Mouse (Mus musculus): ENCODE measurements around the gene Rin3. TPM values are rescaled to one million over a fixed set of nuclear protein-coding genes. Genes with fewer than 3 reads are reported as not detected.

Gene Rin3
- polyA plus RNA-seq, 1 experiment from 2014 or later: 3.5 TPM

DNA sequence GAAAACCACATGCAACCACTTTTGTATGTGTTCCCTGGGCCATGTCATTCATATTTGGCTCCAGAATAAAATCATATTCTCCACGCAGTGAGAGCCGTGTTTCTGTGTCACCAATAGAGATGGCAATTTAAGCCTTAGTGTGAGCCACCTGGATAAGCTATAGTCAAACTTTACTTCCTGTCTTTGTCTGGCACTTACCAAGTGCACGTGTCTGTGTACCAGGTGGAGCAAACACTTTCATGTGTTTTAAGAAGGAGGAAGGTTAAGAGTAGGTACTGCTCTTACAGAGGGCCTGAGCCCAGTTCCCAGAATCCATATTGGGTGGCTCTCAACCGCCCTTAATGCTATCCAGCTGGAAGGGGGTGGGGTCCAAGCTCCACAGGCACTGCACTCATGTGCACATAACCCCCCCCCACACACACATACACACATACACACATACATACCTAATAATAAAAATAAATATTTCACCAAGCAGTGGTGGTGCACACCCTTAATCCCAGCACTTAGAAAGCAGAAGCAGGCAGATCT is 142.3 kb downstream of the Rin3 start:
- no peak overlapping the region for H3K4me3 ChIP-seq (ENCODE audit: low read depth, low read length)
- DNase-seq (ENCODE audit: low spot score): peak; percentile 28
- H3K27ac ChIP-seq (replicated peaks; ENCODE audit: low read depth, low read length): no peak overlapping the region
- H3K9me3 ChIP-seq (replicated peaks; ENCODE audit: control insufficient read depth, low read length): no peaks in the 10 kb centered on the region
- no peaks in the 10 kb centered on the region for H3K27me3 ChIP-seq (ENCODE audit: control insufficient read depth, insufficient read depth, low read length)
- H3K36me3 ChIP-seq (replicated peaks; ENCODE audit: control insufficient read depth, insufficient read depth, low read depth, low read length): no peaks in the 10 kb centered on the region
- 0 out of 2 replicates have a peak, but pooled peaks have one; percentile 72 for ATAC-seq (replicated peaks; ENCODE audit: insufficient number of reproducible peaks, low FRiP score, low TSS enrichment, low read depth)
- H3K4me2 ChIP-seq (ENCODE audit: low read depth, low read length): no peak overlapping the region
- no peaks in the 10 kb centered on the region for H3K4me1 ChIP-seq (ENCODE audit: control insufficient read depth, insufficient read depth, low read length)
- 72% methylated on average over 4 of the region's 4 CpGs for WGBS
- H3K9ac ChIP-seq (replicated peaks; ENCODE audit: low read length): no peak overlapping the region

DNA sequence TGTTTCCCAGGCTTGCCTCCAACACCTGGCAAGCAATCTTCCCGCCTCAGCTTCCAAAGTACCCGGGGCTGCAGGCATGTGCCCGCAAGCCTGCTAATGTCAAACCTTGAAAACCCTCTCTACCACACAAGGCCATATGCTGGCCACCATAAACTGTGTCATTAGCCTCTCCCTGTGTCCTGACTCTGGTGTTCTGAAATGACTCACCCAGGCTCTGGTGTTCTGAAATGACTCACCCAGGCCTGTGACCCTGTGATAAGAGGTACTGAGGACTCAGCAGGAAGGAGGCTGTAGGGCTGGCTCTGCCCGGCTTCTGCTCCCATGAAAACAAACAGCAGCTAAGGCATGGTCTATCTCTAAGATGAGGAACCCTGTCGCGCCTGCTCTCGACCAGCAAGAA is 143.4 kb downstream of the Rin3 start:
- H3K9ac ChIP-seq (replicated peaks; ENCODE audit: low read length): no peak overlapping the region
- no peaks in the 10 kb centered on the region for H3K36me3 ChIP-seq (replicated peaks; ENCODE audit: control insufficient read depth, insufficient read depth, low read depth, low read length)
- H3K27ac ChIP-seq (replicated peaks; ENCODE audit: low read depth, low read length): no peak overlapping the region
- DNase-seq (ENCODE audit: low spot score) (no peak), ATAC-seq (replicated peaks; ENCODE audit: insufficient number of reproducible peaks, low FRiP score, low TSS enrichment, low read depth) (no peak)
- no peak overlapping the region for H3K4me3 ChIP-seq (ENCODE audit: low read depth, low read length)
- H3K4me2 ChIP-seq (ENCODE audit: low read depth, low read length): no peak overlapping the region
- H3K4me1 ChIP-seq (ENCODE audit: control insufficient read depth, insufficient read depth, low read length): no peaks in the 10 kb centered on the region
- H3K9me3 ChIP-seq (replicated peaks; ENCODE audit: control insufficient read depth, low read length): no peaks in the 10 kb centered on the region
- 93% methylated on average over 7 of the region's 7 CpGs for whole genome bisulfite sequencing
- no peaks in the 10 kb centered on the region for H3K27me3 ChIP-seq (ENCODE audit: control insufficient read depth, insufficient read depth, low read length)

DNA sequence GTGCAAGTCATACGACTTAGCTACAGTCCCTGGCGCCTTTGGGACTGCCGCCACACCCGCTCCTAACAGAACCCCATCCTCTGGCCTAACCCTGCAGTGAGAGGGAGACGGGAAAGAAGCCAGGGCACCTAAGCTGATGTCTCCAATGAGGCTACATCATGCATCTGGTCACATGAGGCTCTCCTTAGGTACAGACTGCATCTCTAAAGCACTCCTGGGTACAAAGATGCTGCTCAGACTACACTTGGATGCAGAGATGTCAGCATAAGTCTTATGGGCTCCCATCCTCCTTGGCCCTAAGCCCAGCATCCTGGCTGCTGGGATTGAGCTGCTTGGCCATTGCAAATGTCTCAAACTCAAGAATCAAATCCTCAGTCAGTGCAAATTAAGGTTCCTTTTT is 146.8 kb downstream of the Rin3 start:
- 89% methylated on average over 5 of the region's 5 CpGs for WGBS
- no peak overlapping the region for H3K27ac ChIP-seq (replicated peaks; ENCODE audit: low read depth, low read length)
- no peaks in the 10 kb centered on the region for H3K9me3 ChIP-seq (replicated peaks; ENCODE audit: control insufficient read depth, low read length)
- ATAC-seq (replicated peaks; ENCODE audit: insufficient number of reproducible peaks, low FRiP score, low TSS enrichment, low read depth): no peak
- no peaks in the 10 kb centered on the region for H3K36me3 ChIP-seq (replicated peaks; ENCODE audit: control insufficient read depth, insufficient read depth, low read depth, low read length)
- no peak overlapping the region for H3K4me3 ChIP-seq (ENCODE audit: low read depth, low read length)
- no peak for DNase-seq (ENCODE audit: low spot score)
- no peak overlapping the region for H3K4me2 ChIP-seq (ENCODE audit: low read depth, low read length)
- H3K4me1 ChIP-seq (ENCODE audit: control insufficient read depth, insufficient read depth, low read length): no peaks in the 10 kb centered on the region
- H3K27me3 ChIP-seq (ENCODE audit: control insufficient read depth, insufficient read depth, low read length): no peaks in the 10 kb centered on the region
- H3K9ac ChIP-seq (replicated peaks; ENCODE audit: low read length): no peak overlapping the region

DNA sequence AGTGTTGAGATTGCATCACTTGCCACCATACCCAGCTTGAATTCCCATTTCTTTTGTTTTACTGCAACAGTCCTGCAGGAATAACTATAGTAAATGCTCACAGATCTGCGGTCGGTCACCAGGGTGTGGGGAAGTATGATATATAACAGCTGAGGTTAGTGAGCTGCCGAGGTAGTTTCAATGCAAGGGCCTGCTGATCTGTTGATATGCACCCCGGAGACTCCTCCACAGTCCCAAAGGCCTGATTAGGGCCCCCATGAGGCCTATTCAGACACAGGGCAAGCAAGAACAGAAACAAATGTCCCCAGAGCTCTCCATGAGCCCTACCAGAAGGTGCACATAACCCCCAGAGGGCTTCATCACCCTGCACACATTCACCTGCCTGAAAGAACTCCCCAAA is 147.4 kb downstream of the Rin3 start:
- H3K36me3 ChIP-seq (replicated peaks; ENCODE audit: control insufficient read depth, insufficient read depth, low read depth, low read length): no peaks in the 10 kb centered on the region
- ATAC-seq (replicated peaks; ENCODE audit: insufficient number of reproducible peaks, low FRiP score, low TSS enrichment, low read depth) (no peak), DNase-seq (ENCODE audit: low spot score) (no peak)
- H3K27me3 ChIP-seq (ENCODE audit: control insufficient read depth, insufficient read depth, low read length): no peaks in the 10 kb centered on the region
- 82% methylated on average over 4 of the region's 4 CpGs for WGBS
- no peak overlapping the region for H3K27ac ChIP-seq (replicated peaks; ENCODE audit: low read depth, low read length)
- H3K9ac ChIP-seq (replicated peaks; ENCODE audit: low read length): no peak overlapping the region
- H3K4me2 ChIP-seq (ENCODE audit: low read depth, low read length): no peak overlapping the region
- no peak overlapping the region for H3K4me3 ChIP-seq (ENCODE audit: low read depth, low read length)
- H3K4me1 ChIP-seq (ENCODE audit: control insufficient read depth, insufficient read depth, low read length): no peaks in the 10 kb centered on the region
- no peaks in the 10 kb centered on the region for H3K9me3 ChIP-seq (replicated peaks; ENCODE audit: control insufficient read depth, low read length)

DNA sequence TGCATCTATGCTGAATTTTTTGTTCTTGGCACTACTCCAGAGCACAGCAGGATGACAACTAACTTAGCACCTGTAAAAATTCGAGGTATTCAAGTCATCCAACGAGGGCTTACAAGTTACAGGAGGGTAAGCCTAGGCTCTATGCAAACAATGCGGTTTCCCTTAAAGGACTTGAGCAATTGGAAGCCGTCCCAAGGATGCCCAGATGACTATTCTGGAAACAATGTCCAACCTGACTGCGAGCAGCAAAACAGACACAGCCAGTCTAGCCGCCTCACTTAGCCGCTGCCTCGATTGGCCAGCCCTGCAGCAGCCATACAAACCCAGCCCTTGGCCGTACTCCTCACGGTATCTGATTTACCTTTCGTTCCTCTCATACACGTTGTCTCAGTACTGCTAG is 149.4 kb downstream of the Rin3 start:
- Histone ChIP-seq H3K9me3 (replicated peaks; ENCODE audit: control insufficient read depth, low read length) (no peaks in the 10 kb centered on the region), H3K27me3 (ENCODE audit: control insufficient read depth, insufficient read depth, low read length) (no peaks in the 10 kb centered on the region), H3K4me2 (ENCODE audit: low read depth, low read length) (no peak overlapping the region), H3K4me3 (ENCODE audit: low read depth, low read length) (no peak overlapping the region), H3K4me1 (ENCODE audit: control insufficient read depth, insufficient read depth, low read length) (no peaks in the 10 kb centered on the region), H3K36me3 (replicated peaks; ENCODE audit: control insufficient read depth, insufficient read depth, low read depth, low read length) (no peaks in the 10 kb centered on the region), H3K27ac (replicated peaks; ENCODE audit: low read depth, low read length) (no peak overlapping the region), H3K9ac (replicated peaks; ENCODE audit: low read length) (no peak overlapping the region)
- ATAC-seq (replicated peaks; ENCODE audit: insufficient number of reproducible peaks, low FRiP score, low TSS enrichment, low read depth) (no peak), DNase-seq (ENCODE audit: low spot score) (no peak)
- 81% methylated on average over 12 of the region's 12 CpGs for WGBS

DNA sequence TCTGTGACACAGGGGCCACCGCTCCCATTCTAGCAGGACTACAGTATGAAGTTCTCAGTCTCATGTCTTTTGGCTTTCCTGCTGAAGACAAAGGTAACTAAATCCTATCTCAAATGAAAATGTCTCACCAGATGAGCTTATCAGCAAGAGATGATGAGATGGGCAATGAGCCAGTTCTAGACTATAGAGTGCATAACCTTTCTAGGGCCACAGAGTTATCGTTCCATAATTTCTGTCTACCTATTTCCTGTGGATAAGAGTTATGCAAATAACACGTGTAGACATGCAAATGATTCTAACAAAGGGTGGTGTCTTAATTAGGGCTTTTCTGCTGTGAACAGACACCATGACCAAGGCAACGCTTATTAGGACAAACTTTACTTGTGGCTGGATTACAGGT is 151.3 kb downstream of the Rin3 start:
- Histone ChIP-seq H3K27me3 (ENCODE audit: control insufficient read depth, insufficient read depth, low read length) (no peaks in the 10 kb centered on the region), H3K9ac (replicated peaks; ENCODE audit: low read length) (no peak overlapping the region), H3K36me3 (replicated peaks; ENCODE audit: control insufficient read depth, insufficient read depth, low read depth, low read length) (no peaks in the 10 kb centered on the region), H3K4me3 (ENCODE audit: low read depth, low read length) (no peak overlapping the region), H3K4me2 (ENCODE audit: low read depth, low read length) (no peak overlapping the region), H3K9me3 (replicated peaks; ENCODE audit: control insufficient read depth, low read length) (no peaks in the 10 kb centered on the region), H3K4me1 (ENCODE audit: control insufficient read depth, insufficient read depth, low read length) (peaks cover 3% of the 10 kb centered on the region; the same call in 1 of the 2 replicates), H3K27ac (replicated peaks; ENCODE audit: low read depth, low read length) (no peak overlapping the region)
- ATAC-seq (replicated peaks; ENCODE audit: insufficient number of reproducible peaks, low FRiP score, low TSS enrichment, low read depth) (no peak), DNase-seq (ENCODE audit: low spot score) (no peak)
- WGBS: 88% methylated on average over 4 of the region's 4 CpGs

DNA sequence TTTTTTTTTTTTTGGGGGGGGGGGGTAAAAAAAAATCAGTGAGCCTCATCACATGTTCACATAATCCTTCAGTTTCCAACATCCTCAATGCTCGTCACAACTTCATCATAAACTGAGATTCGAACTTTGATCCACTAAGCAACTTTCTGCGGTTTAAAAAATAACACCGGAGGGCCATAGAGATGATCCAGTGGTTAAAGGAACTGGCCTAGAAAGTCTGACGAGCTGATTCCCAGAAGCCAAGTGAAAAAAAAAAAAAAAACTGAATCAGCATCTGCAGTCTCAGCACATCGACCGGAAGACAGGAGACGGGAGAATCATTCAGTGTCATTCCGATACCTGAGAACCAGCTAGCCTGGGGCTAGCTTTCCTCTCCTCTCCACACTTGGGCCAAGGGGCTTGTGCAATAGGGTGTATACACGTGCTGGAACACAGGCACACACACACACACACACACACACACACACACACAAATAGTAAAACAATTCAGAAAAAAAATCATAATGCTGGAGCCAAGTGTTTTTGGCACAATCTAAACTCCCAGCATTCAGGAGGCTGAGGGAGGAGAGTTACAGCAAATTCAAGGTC is 154.2 kb downstream of the Rin3 start:
- no peaks in the 10 kb centered on the region for H3K9me3 ChIP-seq (replicated peaks; ENCODE audit: control insufficient read depth, low read length)
- H3K4me2 ChIP-seq (ENCODE audit: low read depth, low read length): no peak overlapping the region
- 60% methylated on average over 10 of the region's 10 CpGs for WGBS
- no peak overlapping the region for H3K4me3 ChIP-seq (ENCODE audit: low read depth, low read length)
- DNase-seq (ENCODE audit: low spot score) (no peak), ATAC-seq (replicated peaks; ENCODE audit: insufficient number of reproducible peaks, low FRiP score, low TSS enrichment, low read depth) (no peak)
- H3K27me3 ChIP-seq (ENCODE audit: control insufficient read depth, insufficient read depth, low read length): no peaks in the 10 kb centered on the region
- peaks cover 3% of the 10 kb centered on the region; the same call in 1 of the 2 replicates for H3K4me1 ChIP-seq (ENCODE audit: control insufficient read depth, insufficient read depth, low read length)
- H3K9ac ChIP-seq (replicated peaks; ENCODE audit: low read length): no peak overlapping the region; the same call in 1 of the 2 replicates
- H3K36me3 ChIP-seq (replicated peaks; ENCODE audit: control insufficient read depth, insufficient read depth, low read depth, low read length): no peaks in the 10 kb centered on the region
- no peak overlapping the region for H3K27ac ChIP-seq (replicated peaks; ENCODE audit: low read depth, low read length)

DNA sequence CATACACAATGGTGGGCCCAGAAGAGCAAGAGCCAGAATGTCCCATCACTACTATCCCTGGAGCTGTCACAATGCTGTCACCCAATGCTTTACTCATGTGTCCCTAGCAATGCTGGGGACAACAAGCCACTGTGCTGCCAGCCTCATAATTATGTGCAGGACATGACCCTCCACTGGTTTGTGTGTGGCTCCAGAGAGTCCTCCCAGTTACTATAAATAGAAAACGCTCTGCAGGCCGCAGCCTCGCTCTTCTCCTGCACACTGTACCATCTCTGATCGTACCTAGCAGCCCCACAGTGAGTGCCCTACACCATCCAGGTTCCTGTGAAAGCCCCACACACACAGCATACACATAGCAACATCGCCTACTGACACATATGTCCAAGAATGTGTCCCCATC is 155.1 kb downstream of the Rin3 start:
- Histone ChIP-seq H3K36me3 (replicated peaks; ENCODE audit: control insufficient read depth, insufficient read depth, low read depth, low read length) (no peaks in the 10 kb centered on the region), H3K9me3 (replicated peaks; ENCODE audit: control insufficient read depth, low read length) (no peaks in the 10 kb centered on the region), H3K4me3 (ENCODE audit: low read depth, low read length) (no peak overlapping the region), H3K9ac (replicated peaks; ENCODE audit: low read length) (no peak overlapping the region), H3K4me2 (ENCODE audit: low read depth, low read length) (no peak overlapping the region; the same call in 1 of the 2 replicates), H3K27me3 (ENCODE audit: control insufficient read depth, insufficient read depth, low read length) (no peaks in the 10 kb centered on the region), H3K27ac (replicated peaks; ENCODE audit: low read depth, low read length) (no peak overlapping the region), H3K4me1 (ENCODE audit: control insufficient read depth, insufficient read depth, low read length) (peaks cover 3% of the 10 kb centered on the region; the same call in 1 of the 2 replicates)
- 67% methylated on average over 5 of the region's 5 CpGs for WGBS
- DNase-seq (ENCODE audit: low spot score) (no peak), ATAC-seq (replicated peaks; ENCODE audit: insufficient number of reproducible peaks, low FRiP score, low TSS enrichment, low read depth) (no peak)
